Mouse (Mus musculus) cerebellum, adult 11 months (tissue): ENCODE measurements around the gene Onecut1.

ENCODE experiments used
- DNase-seq: peaks from one replicate; pipeline ENCODE4 v3.0.0; 2022

Gene Onecut1

GRCm38 (mm10) chr9:74912619-74913376 lies 51.1 kb downstream of the Onecut1 start:
- DNase-seq, result no peak

DNA sequence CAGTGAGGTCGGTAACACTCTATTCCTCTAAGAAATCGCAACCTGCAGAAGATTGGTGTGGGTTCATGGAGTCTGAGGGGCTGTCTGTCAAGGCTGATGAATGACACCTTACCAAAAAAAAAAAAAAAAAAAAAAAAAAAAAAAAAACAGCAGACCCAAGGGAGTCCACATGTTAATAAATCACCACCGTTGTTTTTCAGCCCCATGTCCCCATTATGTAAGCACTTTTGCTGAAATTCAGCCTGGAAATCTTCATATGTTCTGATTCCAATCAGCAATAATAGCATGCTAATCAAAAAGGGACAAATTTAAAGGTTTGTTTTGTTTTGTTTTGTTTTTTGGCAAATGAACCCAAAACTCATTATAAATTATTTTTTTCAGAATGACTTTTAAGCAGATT lies 53.9 kb downstream of the Onecut1 start:
- DNase-seq, result no peak

GRCm38 (mm10) chr9:74920450-74920849 lies 58.7 kb downstream of the Onecut1 start:
- DNase-seq, result no peak

GRCm38 (mm10) chr9:74921422-74921821 lies 59.7 kb downstream of the Onecut1 start:
- no peak for DNase-seq

GRCm38 (mm10) chr9:74922884-74923283 lies 61.2 kb downstream of the Onecut1 start:
- DNase-seq, result no peak

- no peak for DNase-seq
Measured at GRCm38 (mm10) chr9:74923291-74923977, 61.7 kb downstream of the Onecut1 start.

DNA sequence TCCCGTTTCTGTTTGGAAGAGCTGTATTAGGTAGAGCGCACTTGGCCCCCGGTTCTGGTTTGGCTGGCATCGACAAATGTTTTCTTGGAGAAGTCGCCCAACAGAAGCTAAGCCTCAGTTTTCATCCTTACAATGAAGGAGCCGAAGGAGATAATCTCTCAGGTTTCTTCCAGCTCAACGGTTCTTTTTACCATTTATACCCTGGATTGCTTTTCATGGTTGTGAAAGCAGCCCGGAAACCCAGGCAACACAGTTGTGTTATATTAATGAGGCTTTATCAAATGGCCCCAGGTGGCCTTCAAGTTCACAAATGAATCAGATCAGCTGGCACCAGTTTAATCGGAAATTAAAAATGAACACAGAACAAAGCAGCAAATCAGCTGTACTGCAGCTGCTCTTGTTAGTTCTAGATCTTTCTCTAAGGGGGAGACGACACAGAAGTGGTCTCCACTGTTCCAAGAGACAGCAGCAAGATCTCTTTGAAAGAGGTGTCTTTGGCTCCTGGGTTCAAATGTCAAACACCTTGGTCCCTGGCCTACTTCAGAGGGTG lies 63.6 kb downstream of the Onecut1 start:
- no peak for DNase-seq

DNA sequence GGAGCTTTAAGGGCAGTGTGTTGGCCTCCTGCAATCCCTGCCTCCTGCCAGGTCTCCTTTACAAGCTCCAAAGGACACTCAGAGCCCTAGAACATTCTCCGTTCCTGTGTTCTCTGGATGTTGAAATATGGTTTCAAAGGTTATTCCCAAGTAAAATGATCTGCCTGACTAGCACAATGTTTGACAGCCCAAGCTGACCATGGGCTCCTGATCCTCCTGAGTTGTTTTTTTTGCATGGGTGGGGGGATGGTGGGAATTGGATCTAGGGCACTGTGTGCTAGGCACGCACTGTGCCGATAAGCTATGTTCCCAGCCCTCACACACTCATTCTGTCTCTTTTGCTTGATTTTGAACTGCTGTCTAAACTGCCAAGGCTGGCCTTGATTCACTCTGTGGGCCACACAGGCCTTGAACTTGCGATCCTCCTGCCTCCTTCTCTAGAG lies 68.3 kb downstream of the Onecut1 start:
- no peak for DNase-seq

GRCm38 (mm10) chr9:74930653-74931052 lies 68.9 kb downstream of the Onecut1 start:
- no peak for DNase-seq

GRCm38 (mm10) chr9:74935289-74935688 lies 73.6 kb downstream of the Onecut1 start:
- no peak for DNase-seq

DNA sequence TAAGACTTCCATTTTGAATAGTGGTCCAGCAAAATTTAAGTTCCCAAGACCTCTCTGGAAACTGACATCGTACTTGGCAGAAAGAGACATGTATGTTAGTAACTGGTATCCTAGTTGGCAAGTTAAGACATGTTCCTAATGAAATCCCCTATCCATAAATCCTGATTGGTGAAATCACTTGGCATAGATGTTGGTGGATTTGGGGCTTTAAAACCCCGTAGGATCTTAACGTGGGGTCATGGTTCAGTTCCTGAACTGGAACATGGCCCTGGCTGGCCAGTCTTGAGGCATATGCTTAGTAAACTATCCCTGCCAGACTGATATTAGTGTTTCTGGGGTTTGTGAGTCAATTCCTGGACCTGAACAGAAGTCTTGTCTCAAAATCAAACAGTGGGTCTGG lies 76.0 kb downstream of the Onecut1 start:
- no peak for DNase-seq

GRCm38 (mm10) chr9:74938670-74939534 lies 77.2 kb downstream of the Onecut1 start:
- no peak for DNase-seq
